Mouse (Mus musculus): Measurements from ENCODE around the gene Gm13040. TPM values are rescaled to one million over a fixed set of nuclear protein-coding genes. Genes with fewer than 3 reads are reported as not detected.

The Gm13040 gene
- polyA plus RNA-seq (2021; fragmentation: Nextera tagmentation), result not detected in 2 replicates
- long read RNA-seq, experiment 1, result 0 reads
- long read RNA-seq, experiment 2, result 0 reads

GRCm38 (mm10) chr4:143535654-143536053 is at the start of gene Gm13040:
Gene Gm13040 (plus strand): TSS chr4:143535954.

DNA sequence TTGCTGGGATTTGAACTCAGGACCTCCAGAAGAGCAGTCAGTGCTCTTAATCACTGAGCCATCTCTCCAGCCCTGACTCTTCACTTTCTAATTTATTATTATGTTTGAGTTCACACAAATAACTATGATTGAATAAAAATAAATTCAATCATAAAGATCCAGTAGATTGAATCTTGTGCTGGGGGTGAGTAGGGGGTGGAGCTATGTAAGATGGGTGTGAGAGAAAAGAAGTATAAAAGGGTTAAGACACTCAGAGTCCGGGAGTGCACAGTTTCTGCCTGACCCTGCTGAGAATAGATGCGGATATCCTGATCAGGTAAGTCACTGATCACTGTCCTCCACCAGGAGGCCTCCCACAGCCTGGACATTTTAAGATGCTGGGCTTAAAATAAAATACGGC is 24.7 kb upstream of the Gm13040 start, which contains the start of gene Gm13043:
Gene Gm13043 (plus strand): TSS at position 301 of the 400 bp plus-strand sequence.

DNA sequence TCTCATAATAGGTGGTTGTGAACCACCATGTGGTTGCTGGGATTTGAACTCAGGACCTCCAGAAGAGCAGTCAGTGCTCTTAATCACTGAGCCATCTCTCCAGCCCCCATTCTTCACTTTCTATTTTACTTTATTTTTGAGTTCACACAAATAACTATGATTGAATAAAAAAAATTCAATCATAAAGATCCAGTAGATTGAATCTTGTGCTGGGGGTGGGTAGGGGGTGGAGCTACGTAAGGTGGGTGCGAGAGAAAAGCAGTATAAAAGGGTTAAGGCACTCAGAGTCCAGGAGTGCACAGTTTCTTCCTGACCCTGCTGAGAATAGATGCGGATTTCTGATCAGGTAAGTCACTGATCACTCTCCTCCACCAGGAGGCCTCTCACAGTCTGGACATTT is 15.6 kb downstream of the Gm13040 start, which contains the start of the genes BC080695 and Gm13057:
Gene BC080695 (plus strand): TSS at position 301 of the 400 bp plus-strand sequence.
Gene Gm13057 (plus strand): TSS at position 310 of the 400 bp plus-strand sequence.

Other genes starting within 250 kb of the Gm13040 start
- gene Pdpn, start 236.4 kb upstream of the Gm13040 start, polyA plus RNA-seq (2021; fragmentation: Nextera tagmentation), result 30.3 and 63.0 TPM in 2 replicates
- 1.4 TPM in 2 replicates for gene Lrrc38, start 186.2 kb upstream of the Gm13040 start, polyA plus RNA-seq (2021; fragmentation: Nextera tagmentation)
- not detected in 2 replicates for gene Pramel1, start 141.5 kb upstream of the Gm13040 start, polyA plus RNA-seq (2021; fragmentation: Nextera tagmentation)
- gene Pramef8, start 123.5 kb upstream of the Gm13040 start, polyA plus RNA-seq (2021; fragmentation: Nextera tagmentation), result 6.0 and 6.4 TPM in 2 replicates
- gene Oog4, start 85.6 kb upstream of the Gm13040 start, polyA plus RNA-seq (2021; fragmentation: Nextera tagmentation), result not detected in 2 replicates
- not detected in 2 replicates for gene Gm13043, start 24.6 kb upstream of the Gm13040 start, polyA plus RNA-seq (2021; fragmentation: Nextera tagmentation)
- not detected in 2 replicates for gene BC080695, start 15.7 kb downstream of the Gm13040 start, polyA plus RNA-seq (2021; fragmentation: Nextera tagmentation)
- not detected in 2 replicates for gene Gm13057, start 15.8 kb downstream of the Gm13040 start, polyA plus RNA-seq (2021; fragmentation: Nextera tagmentation)
- not detected in 2 replicates for gene Gm13083, start 79.0 kb downstream of the Gm13040 start, polyA plus RNA-seq (2021; fragmentation: Nextera tagmentation)
- not detected in 2 replicates for gene Gm13088, start 121.3 kb downstream of the Gm13040 start, polyA plus RNA-seq (2021; fragmentation: Nextera tagmentation)
- gene Gm13089, start 166.8 kb downstream of the Gm13040 start, polyA plus RNA-seq (2021; fragmentation: Nextera tagmentation), result not detected in 2 replicates
- gene Gm13078, start 183.5 kb downstream of the Gm13040 start, polyA plus RNA-seq (2021; fragmentation: Nextera tagmentation), result not detected in 2 replicates

Data from layer of hippocampus, adult 6 months (tissue).